Mouse (Mus musculus) myocyte (in vitro differentiated cells): Measurements from ENCODE around the gene Acvrl1.
A peak's percentile ranks its signal among the peaks of the same experiment; 100 is the strongest.

Source experiments
- CEBPB ChIP-seq: IDR thresholded peaks from 2 replicates; pipeline ENCODE4 v1.6.1; 2011; ENCODE audit warnings: mild to moderate bottlenecking, moderate library complexity; ENCODE audit not compliant: poor library complexity, insufficient read depth, severe bottlenecking
- E2F4 ChIP-seq: IDR thresholded peaks from one replicate; pipeline ENCODE4 v1.6.1; 2011; ENCODE audit warnings: mild to moderate bottlenecking, control low read depth, moderate library complexity; ENCODE audit not compliant: insufficient read depth
- MAX ChIP-seq: IDR thresholded peaks from one replicate; pipeline ENCODE4 v1.6.1; 2011; ENCODE audit warnings: low read depth, mild to moderate bottlenecking, control low read depth
- MYOD1 ChIP-seq, 3 experiments: IDR thresholded peaks; one replicate each; pipeline ENCODE4 v1.6.1; 2011; ENCODE audit warnings: control low read depth in 2 of 3, low read depth in 2 of 3, mild to moderate bottlenecking in 2 of 3, moderate library complexity in 1 of 3; ENCODE audit not compliant: insufficient read length in 2 of 3, control insufficient read depth in 1 of 3
- MYOG ChIP-seq, 3 experiments: IDR thresholded peaks; one replicate each; pipeline ENCODE4 v1.6.1; 2011; ENCODE audit warnings: control low read depth in 2 of 3, low read depth in 2 of 3, mild to moderate bottlenecking in 2 of 3; ENCODE audit not compliant: insufficient read length in 2 of 3, control insufficient read depth in 1 of 3, insufficient read depth in 1 of 3
- POLR2A ChIP-seq: IDR thresholded peaks from one replicate; pipeline ENCODE4 v1.6.1; 2011; ENCODE audit warnings: low read depth, mild to moderate bottlenecking, control low read depth, moderate library complexity; ENCODE audit not compliant: insufficient read length
- POLR2AphosphoS2 ChIP-seq: IDR thresholded peaks from one replicate; pipeline ENCODE4 v1.6.1; 2011; ENCODE audit warnings: low read depth, control low read depth; ENCODE audit not compliant: insufficient read length
- SRF ChIP-seq: IDR thresholded peaks from one replicate; pipeline ENCODE4 v1.6.1; 2011; ENCODE audit warnings: low read depth; ENCODE audit not compliant: control insufficient read depth, insufficient read length
- TCF12 ChIP-seq: IDR thresholded peaks from one replicate; pipeline ENCODE4 v1.6.1; 2011; ENCODE audit warnings: mild to moderate bottlenecking, control low read depth; ENCODE audit not compliant: poor library complexity, insufficient read depth, severe bottlenecking
- USF1 ChIP-seq: IDR thresholded peaks from one replicate; pipeline ENCODE4 v1.6.1; 2011; ENCODE audit warnings: low read depth, mild to moderate bottlenecking, control low read depth, moderate library complexity

GRCm38 (mm10) chr15:101176795-101177691, 48.7 kb downstream of the Acvrl1 start:
- TF ChIP-seq USF1, result no peak
- no peak for TF ChIP-seq POLR2A
- no peak for TF ChIP-seq MYOD1 (IDR thresholded peaks at IDR 0.05; ENCODE audit: control insufficient read depth in 1 of 3, insufficient read length in 2 of 3, low read depth in 2 of 3)
- TF ChIP-seq SRF, result no peak
- no peak for TF ChIP-seq MYOG (IDR thresholded peaks at IDR 0.05; ENCODE audit: control insufficient read depth in 1 of 3, insufficient read depth in 1 of 3, insufficient read length in 2 of 3, low read depth in 2 of 3)
- TF ChIP-seq E2F4, result no peak
- TF ChIP-seq MAX, result no peak
- 0 out of 2 replicates have a peak, but pooled peaks have one; percentile 3 for TF ChIP-seq CEBPB
- no peak for TF ChIP-seq POLR2AphosphoS2
- TF ChIP-seq TCF12, result no peak
